Mouse (Mus musculus) liver, embryonic 14.5 days (tissue): ENCODE measurements around the gene Ctnnd1.

Experiments
- CTCF ChIP-seq: IDR thresholded peaks from 2 replicates; pipeline ENCODE4 v1.5.1; 2016; ENCODE audit warnings: antibody characterized with exemption, low read depth, control low read depth
- EP300 ChIP-seq: IDR thresholded peaks from 2 replicates; pipeline ENCODE4 v1.6.1; 2016; ENCODE audit warnings: antibody characterized with exemption, low read depth

DNA sequence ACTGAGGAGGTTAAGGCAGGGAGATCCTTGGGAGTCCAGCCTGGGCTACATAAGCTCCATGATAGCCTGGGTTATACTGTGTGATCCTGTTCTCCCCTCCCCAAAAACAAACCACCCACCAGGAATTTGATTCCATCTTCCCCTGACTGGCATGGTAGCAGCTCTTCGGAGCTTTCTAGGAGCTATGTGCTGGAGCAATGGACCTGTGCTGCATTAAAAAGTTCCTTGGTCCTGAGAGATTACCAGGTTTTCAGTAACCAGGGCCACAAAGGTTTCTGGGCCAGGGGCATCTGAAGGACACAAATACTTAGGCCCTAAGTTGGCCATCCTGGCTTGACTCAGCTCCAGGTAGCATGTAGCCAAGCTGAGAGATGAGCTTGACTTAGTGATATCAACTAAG lies 18.6 kb downstream of the Ctnnd1 start:
- no peak for TF ChIP-seq CTCF
- TF ChIP-seq EP300: no peak
